Mouse (Mus musculus): Measurements from ENCODE around the gene Rbfox1. TPM values are rescaled to one million over a fixed set of nuclear protein-coding genes. Genes with fewer than 3 reads are reported as not detected.

Gene Rbfox1
- total RNA-seq, 2 experiments from 2014 or later, result not detected

- ATAC-seq (replicated peaks; ENCODE audit: poor library complexity, severe bottlenecking), result no peak
Observed at GRCm38 (mm10) chr16:6557726-6558125, 672.6 kb downstream of the Rbfox1 start.

DNA sequence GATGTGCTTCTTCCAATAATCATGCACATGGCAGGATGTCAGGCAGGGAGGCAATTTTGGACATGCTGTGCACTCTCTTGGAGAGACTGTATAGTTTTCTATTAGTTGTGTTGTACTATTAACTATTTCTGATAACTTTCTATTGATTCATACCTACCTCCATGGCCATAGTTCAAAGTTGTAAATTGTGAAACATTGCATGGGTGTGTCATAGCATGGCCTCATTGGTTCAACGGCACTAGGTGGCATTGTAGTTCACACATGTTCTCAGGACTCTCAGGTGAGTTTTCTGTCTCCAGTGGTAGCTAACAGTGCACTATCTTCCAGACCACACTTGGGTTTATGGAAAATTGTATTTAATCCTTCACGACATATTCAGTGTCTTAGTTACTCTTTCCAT, 699.5 kb downstream of the Rbfox1 start:
- no peak for ATAC-seq (replicated peaks; ENCODE audit: poor library complexity, severe bottlenecking)

- ATAC-seq (replicated peaks; ENCODE audit: poor library complexity, severe bottlenecking), result no peak
Observed at GRCm38 (mm10) chr16:6585204-6585603, 700.0 kb downstream of the Rbfox1 start.

DNA sequence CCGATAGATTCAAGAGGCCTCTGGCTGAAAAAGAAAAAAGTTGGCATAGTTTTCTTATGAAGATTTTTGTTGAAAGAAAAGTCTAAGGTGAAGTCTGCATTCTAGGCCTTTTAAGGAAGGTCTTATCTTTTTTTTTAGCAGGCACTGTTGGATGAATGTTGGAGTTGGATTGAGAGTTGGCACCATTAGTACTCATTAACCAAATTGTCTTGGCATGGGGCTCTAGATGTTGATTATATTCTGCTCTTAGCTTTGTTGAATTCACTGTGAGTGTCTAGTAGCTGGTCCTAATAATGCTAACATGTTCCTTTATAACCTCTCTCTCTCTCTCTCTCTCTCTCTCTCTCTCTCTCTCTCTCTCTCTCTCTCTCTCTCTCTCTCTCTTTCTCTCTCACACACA, 731.4 kb downstream of the Rbfox1 start:
- no peak for ATAC-seq (replicated peaks; ENCODE audit: poor library complexity, severe bottlenecking)

DNA sequence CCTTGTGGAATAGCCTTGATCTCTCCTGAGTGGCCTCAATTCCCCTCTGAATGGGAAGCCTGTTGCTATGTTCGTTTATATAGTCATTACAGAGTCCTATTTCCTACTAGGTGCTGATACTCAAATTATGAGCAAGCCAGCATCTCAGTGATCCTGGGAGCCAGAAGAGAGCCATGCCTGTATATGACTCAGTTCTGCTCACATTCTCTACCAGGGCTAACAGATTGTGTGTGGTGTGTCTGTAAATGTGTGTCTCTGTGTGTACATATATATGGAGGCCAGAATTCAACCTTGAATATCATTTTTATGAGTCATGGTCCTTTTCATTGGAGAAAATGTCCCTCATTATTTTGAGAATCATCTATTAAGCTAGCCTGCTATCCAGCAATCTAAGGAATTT, 755.2 kb downstream of the Rbfox1 start:
- ATAC-seq (replicated peaks; ENCODE audit: poor library complexity, severe bottlenecking), result no peak

- ATAC-seq (replicated peaks; ENCODE audit: poor library complexity, severe bottlenecking), result no peak
Observed at GRCm38 (mm10) chr16:6646941-6647340, 761.8 kb downstream of the Rbfox1 start.

DNA sequence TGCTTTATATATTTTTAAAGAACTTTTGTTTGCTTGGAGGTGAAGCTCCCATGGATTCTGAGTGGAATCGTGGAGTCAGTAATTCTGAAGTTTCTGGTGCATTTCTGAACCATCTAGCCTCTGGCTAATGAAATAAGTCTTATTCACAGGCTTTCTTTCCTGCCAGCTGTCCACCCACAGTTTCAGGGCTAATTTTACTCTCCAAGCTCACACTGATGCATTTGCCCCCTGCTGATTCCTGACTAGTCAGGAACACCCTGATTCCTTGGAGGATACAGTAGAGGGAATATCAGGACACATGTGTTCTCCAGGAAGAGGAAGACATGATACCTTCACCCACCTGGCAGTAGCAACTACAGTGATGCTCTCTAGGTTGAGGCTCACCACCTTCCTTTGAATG, 763.6 kb downstream of the Rbfox1 start:
- ATAC-seq (replicated peaks; ENCODE audit: poor library complexity, severe bottlenecking), result no peak

GRCm38 (mm10) chr16:6658594-6658993, 773.4 kb downstream of the Rbfox1 start:
- ATAC-seq (replicated peaks; ENCODE audit: poor library complexity, severe bottlenecking), result no peak

DNA sequence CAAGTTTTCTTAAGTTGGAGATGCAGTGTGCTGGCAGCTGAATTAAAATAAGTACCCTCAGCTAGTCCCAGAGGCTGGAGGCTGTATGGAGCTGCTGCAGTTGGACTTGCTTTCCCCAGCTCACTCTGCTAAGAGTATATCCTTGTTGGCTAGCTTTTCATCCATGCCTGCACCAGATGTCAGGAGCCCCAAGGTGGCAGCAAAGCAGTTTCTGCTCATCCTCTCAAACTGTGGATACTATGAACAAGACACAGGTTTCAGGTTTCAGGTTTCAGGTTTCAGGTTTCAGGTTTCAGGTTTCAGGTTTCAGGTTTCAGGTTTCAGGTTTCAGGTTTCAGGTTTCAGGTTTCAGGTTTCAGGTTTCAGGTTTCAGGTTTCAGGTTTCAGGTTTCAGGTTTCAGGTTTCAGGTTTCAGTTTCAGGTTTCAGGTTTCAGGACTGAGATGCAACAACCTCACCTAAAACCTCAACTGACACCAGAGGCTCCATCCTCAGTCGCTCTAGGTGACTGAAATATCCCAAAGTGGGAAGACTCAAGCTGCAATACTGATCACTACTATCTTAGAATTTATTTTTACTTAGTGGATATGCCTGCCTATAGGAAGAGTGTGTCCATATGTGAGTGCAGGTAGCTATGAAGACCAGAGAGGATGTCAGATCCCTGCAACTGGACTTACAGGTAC, 801.1 kb downstream of the Rbfox1 start:
- no peak for ATAC-seq (replicated peaks; ENCODE audit: poor library complexity, severe bottlenecking)

DNA sequence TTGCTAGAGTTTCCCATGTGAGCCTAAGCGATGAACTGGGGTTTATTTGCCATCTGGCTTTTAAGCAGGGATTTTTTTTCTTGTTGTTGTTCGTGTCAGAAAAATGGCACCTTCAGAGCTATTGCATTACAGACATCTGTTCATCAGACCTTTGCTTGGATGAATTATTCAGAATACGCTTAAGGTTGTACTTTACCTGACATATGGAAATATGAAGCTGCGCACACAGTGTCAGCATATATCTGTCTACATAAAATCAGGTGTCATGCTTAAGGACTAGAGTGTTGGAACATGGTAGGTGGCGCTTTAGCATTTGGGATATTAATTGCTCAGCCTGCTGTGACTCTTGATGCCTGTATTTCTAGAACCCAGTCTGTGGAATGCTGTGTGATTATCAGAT, 819.7 kb downstream of the Rbfox1 start:
- no peak for ATAC-seq (replicated peaks; ENCODE audit: poor library complexity, severe bottlenecking)

GRCm38 (mm10) chr16:6712341-6712740, 827.2 kb downstream of the Rbfox1 start:
- ATAC-seq (replicated peaks; ENCODE audit: poor library complexity, severe bottlenecking), result no peak

DNA sequence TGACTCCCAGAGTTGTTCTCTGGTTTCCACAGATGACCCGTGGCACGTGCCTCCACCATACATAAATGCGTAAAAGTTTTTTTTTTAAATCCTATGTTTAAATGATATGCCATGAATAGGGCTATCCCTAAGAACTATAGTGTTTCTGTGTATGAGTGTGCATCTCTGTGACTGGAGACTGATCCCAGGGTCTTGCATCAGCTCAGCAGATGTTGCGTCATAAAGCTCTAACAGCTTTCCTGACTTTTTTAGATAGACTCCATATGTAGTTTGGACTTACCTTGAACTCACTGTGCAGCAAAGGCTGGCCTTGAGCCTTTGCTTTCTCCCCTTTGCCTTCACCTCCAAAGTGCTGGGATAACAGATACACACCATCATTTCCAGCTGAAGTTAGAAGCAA, 830.1 kb downstream of the Rbfox1 start:
- no peak for ATAC-seq (replicated peaks; ENCODE audit: poor library complexity, severe bottlenecking)

- no peak for ATAC-seq (replicated peaks; ENCODE audit: poor library complexity, severe bottlenecking)
Observed at GRCm38 (mm10) chr16:6716214-6716911, 831.2 kb downstream of the Rbfox1 start.

DNA sequence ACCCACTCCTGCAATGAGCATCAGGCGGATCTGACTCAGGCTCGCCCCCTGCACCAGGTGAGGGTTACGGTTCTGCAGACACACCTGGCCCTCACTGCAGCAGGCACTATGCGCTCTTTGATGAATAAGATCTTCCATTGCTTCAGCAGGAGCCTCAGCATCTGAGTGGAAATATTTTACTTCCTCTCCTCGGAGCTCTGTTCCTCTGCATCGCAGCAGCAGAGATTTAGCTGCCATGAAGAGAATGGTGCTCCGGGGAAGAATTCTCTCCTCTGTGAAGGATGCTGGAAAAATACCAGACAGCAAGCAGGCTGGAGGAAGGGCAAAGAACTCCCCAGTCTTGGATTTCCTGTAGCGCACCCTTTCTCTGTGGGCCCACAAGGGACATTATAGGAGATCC, 833.9 kb downstream of the Rbfox1 start:
- no peak for ATAC-seq (replicated peaks; ENCODE audit: poor library complexity, severe bottlenecking)

DNA sequence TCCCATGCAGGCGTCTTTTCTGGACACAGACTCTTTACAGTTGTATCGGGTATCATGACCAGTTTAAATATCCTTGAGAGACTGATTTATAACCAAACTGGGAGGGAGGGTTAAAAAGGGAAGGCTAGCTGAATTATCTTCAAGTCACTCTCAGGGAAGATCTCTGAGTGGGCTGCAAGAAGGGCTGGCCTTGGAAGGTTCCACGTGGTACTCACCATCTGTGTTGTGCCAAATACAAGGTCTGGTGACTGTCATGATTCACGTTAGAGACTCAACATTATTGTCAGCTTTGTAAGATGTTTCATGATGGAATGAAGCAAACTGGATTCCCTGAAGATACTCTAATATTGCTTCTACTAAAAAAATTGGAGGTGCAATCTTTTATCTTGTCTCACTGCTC, 847.5 kb downstream of the Rbfox1 start:
- no peak for ATAC-seq (replicated peaks; ENCODE audit: poor library complexity, severe bottlenecking)

- ATAC-seq (replicated peaks; ENCODE audit: poor library complexity, severe bottlenecking), result no peak
Observed at GRCm38 (mm10) chr16:6733427-6733826, 848.3 kb downstream of the Rbfox1 start.

DNA sequence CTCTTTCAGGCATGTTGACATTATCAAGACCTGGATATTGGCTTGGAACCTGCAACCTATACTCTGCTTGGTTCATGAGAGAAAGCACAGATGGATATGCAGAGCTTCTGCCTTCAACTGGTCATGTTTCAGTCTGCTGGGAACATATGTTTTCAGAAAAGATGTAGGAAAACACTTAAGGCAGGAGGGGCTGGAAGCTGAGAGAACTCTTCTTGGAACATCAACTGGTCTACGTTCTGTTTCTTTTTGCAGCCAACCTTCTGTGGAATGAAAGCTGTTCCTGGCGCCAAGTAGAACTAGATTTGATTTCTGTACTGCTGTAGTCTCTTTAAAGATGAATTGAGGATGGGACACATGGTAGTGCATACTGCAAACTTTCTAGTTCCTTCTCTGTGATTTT, 851.4 kb downstream of the Rbfox1 start:
- no peak for ATAC-seq (replicated peaks; ENCODE audit: poor library complexity, severe bottlenecking)

- no peak for ATAC-seq (replicated peaks; ENCODE audit: poor library complexity, severe bottlenecking)
Observed at GRCm38 (mm10) chr16:6736998-6737397, 851.8 kb downstream of the Rbfox1 start.

- no peak for ATAC-seq (replicated peaks; ENCODE audit: poor library complexity, severe bottlenecking)
Observed at GRCm38 (mm10) chr16:6746116-6746515, 861.0 kb downstream of the Rbfox1 start.

- no peak for ATAC-seq (replicated peaks; ENCODE audit: poor library complexity, severe bottlenecking)
Observed at GRCm38 (mm10) chr16:6750491-6750890, 865.3 kb downstream of the Rbfox1 start.

DNA sequence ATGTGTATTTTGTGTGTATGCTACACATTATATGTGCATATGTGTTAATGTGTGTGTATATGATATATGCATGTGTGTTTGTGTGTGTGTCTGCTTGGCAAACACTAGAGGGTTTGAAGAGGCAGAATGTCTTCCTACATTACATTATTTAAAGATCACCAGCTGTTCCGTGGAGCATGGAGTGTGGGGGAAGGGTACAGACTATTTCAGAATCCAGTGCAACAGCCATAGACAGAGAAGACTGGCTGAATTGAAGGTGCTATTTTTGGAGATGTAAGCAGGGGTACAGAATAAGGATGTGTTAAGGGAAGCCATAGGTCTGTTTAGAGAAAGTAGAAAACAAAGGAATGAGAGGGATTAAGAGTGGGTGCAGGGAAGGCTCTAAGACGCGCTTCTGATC, 869.7 kb downstream of the Rbfox1 start:
- no peak for ATAC-seq (replicated peaks; ENCODE audit: poor library complexity, severe bottlenecking)
